Mouse (Mus musculus): Measurements from ENCODE around the gene Gm2244. TPM values are rescaled to one million over a fixed set of nuclear protein-coding genes. Genes with fewer than 3 reads are reported as not detected.
"Not testable (repeated sequence)": the region's sequence is repeated elsewhere in the genome, so short reads cannot be mapped to it uniquely, and the experiment has no call there.

Gm2244 gene
- polyA plus RNA-seq (2015; fragmentation: Nextera tagmentation; extraction: Ambion mirVana), result 0.45 and 0.60 TPM in 2 replicates

DNA sequence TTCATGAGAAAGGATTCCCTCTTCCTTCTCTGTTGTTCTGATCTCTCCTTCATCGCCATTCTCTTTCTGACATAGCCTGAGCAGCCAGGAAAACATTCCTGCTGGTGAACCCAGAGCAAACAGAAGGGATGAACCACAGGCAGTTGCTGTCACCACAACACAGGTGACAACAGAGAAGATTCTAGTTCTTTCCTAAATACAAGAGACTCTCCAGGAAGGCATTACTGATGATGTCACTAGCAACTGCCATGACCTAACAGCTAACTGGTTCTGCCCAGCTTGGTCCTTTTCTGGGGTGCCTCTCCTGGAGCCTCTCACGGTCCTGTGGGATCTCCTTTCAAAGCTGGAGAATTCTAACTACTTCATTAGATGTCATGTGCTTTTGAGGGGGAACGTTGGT lies at the start of gene Gm2244:
TSS of gene Gm2244 (minus strand) at position 101 of the 400 bp plus-strand sequence.
- not testable (repeated sequence) for ATAC-seq (ENCODE audit: low FRiP score, low read depth); H3K27me3 ChIP-seq; H3K36me3 ChIP-seq; H3K27ac ChIP-seq (replicated peaks); H3K4me2 ChIP-seq; H3K4me1 ChIP-seq (replicated peaks); H3K9me3 ChIP-seq; H3K4me3 ChIP-seq; H3K9ac ChIP-seq
- 96% methylated on average over 1 of the region's 3 CpGs for WGBS

DNA sequence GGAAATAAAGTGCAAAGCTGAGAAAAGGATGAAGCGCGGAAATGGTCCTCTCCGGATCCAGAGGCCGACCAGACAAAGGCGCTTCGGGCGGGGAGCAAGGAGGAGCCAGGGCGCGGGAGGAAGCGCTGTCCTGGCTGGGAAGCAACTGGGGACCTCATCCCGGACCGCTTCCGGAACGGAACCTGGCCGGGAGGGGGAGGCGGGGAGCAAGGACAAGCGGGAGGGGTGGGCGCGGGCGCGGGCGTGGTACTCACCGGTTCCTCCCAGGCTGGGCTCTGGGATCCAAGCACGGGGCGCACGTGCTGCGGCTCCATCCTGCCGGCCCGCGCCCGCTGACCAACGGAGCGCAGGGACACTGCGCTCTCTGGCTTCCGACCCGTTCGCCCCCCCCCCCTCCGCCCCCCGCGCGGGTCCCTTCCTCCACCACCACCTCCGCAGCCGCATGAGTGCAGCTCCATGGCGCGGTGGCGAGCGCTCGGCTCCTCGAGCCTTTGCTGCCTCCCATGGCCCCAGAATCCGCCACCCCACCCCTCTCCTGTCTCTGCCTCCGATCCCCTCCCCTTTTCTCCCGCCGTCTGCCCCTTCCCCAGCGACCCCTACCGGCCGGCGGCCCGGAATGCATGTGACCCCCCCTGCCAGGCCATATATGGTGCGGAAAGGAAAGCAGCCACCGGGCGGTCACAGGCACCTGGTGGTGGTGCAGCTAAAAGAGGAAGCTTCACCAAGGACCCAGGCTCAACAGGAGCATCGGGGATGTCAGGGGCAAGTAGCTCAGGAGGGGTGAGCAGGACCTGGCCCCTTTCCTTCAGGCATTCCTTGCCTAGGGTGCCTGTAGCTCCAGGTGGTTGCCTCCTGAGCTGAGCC lies 35.3 kb upstream of the Gm2244 start, which contains the start of gene Gm2237:
TSS of gene Gm2237 (minus strand) at position 332 of the 864 bp plus-strand sequence.
- not testable (repeated sequence) for H3K4me1 ChIP-seq (replicated peaks); H3K36me3 ChIP-seq; H3K9me3 ChIP-seq; H3K27me3 ChIP-seq; ATAC-seq (ENCODE audit: low FRiP score, low read depth)
- Histone ChIP-seq H3K27ac (replicated peaks) (peak within 1 kb of the TSS; percentile 76), H3K9ac (peak within 1 kb of the TSS; percentile 51), H3K4me3 (peak within 1 kb of the TSS; percentile 50), H3K4me2 (peak within 1 kb of the TSS; percentile 51)
- 1% methylated on average over 19 of the region's 62 CpGs for WGBS

Other genes starting within 250 kb of the Gm2244 start
- gene Gm21738, start 131.0 kb downstream of the Gm2244 start, polyA plus RNA-seq (2015; fragmentation: Nextera tagmentation; extraction: Ambion mirVana), result 0.26 TPM in 1 of 2 replicates, not detected in the other
- 5.3 and 5.7 TPM in 2 replicates for gene Gm2237, start 35.2 kb upstream of the Gm2244 start, polyA plus RNA-seq (2015; fragmentation: Nextera tagmentation; extraction: Ambion mirVana)
- gene Gm5458, start 52.6 kb upstream of the Gm2244 start, polyA plus RNA-seq (2015; fragmentation: Nextera tagmentation; extraction: Ambion mirVana), result not detected in 2 replicates
- 45.7 and 48.2 TPM in 2 replicates for gene Nid2, start 201.3 kb upstream of the Gm2244 start, polyA plus RNA-seq (2015; fragmentation: Nextera tagmentation; extraction: Ambion mirVana)